Mouse (Mus musculus) right cerebral cortex, postnatal 14 days (tissue): ENCODE results near the gene Snai3.
A peak's percentile ranks its signal among the peaks of the same experiment; 100 is the strongest.

ENCODE experiments used
- DNase-seq: peaks from one replicate; pipeline ENCODE4 v3.0.0; 2022

The Snai3 gene

DNA sequence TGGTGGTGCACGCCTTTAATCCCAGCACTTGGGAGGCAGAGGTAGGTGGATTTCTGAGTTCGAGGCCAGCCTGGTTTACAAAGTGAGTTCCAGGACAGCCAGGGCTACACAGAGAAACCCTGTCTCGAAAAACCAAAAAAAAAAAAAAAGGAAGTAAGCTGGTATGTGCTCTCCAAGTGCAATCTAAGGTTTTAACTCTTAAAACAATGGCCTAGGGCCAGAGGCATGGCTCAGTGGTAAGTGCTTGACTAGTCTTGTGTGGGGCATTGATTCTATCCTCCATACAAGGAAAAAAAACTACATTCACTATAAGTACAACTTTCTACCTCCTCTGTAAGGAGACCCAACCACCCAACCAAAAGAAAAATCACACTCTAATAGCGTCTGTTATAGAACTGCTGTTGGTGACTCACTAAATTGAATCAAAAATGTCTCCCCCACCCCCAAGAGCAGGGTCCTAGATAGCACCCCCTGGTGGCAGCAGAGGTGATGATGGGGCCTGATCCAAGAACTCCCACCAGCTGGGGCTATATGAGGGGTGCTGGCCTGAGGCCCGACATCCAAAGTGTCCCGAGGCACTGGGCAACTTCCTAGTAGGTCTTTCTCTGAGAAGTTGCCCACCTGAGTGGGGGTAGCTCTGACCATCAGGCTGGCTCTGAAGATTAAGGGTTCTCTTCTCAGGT lies 1.2 kb downstream of the Snai3 start:
- DNase-seq: no peak

GRCm38 (mm10) chr8:122457171-122457570 lies 3.4 kb downstream of the Snai3 start:
- no peak for DNase-seq

GRCm38 (mm10) chr8:122454409-122454808 lies 6.1 kb downstream of the Snai3 start:
- no peak for DNase-seq

- DNase-seq: no peak
Measured at GRCm38 (mm10) chr8:122452154-122452553, 8.4 kb downstream of the Snai3 start.

- no peak for DNase-seq
Measured at GRCm38 (mm10) chr8:122451161-122451703, 9.3 kb downstream of the Snai3 start.

GRCm38 (mm10) chr8:122445203-122445602 lies 15.3 kb downstream of the Snai3 start:
- no peak for DNase-seq

DNA sequence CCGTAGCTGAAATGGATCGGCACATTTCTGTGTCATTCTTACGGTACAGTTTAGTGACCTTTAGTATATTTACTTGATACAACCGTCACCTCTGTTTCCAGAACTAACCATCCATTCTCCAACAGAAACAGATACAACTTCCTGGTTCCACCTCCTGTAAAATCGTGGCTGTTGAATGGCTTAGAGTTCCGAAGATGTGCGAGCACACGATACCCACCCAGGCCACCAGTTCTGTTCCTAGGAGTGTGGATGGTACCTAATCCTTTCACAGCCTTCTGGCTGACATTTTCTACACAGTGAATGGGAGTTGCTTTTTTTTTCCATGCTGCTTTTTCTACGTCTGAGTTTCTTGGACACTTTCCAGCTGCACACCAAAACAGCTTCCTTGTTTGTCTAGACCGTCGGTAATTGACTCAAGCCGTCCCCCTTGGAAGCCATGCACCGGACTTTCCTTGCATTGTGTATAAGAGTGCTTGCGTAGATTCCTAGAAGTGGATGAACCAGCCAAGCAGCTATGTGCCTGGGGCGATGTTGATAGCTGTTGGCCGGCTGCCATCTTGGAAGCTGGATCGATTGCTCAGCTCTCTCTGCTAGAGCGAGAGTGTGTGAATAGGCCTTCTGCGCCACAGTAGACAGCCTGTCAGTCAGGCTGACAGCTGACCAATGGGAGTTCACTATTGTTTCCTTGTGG lies 16.3 kb downstream of the Snai3 start:
- DNase-seq: peak; percentile 85

- DNase-seq: peak; percentile 99
Measured at GRCm38 (mm10) chr8:122443262-122444006, 17.1 kb downstream of the Snai3 start, which contains the start of gene Mvd. Gene Mvd (minus strand): TSS chr8:122443422.

DNA sequence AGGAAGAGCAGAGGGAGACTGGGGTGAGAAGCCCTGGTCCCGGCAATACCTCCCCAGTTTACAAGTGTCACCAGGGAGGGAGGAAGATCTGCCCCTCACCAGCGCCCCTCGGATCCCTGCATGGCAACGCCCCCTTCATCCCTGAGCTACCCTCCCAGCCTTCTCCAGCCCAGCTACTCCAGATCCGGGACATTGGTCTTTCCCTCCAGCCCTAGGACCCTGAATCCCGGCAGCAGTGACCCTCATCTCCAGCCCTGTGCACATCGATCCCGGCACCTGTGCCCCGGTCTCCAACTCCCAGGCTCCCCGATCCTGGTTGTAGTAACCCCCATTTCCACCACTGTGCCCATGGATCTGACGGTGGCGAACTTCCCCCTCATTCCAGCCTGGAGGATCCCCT lies 17.8 kb downstream of the Snai3 start:
- no peak for DNase-seq

DNA sequence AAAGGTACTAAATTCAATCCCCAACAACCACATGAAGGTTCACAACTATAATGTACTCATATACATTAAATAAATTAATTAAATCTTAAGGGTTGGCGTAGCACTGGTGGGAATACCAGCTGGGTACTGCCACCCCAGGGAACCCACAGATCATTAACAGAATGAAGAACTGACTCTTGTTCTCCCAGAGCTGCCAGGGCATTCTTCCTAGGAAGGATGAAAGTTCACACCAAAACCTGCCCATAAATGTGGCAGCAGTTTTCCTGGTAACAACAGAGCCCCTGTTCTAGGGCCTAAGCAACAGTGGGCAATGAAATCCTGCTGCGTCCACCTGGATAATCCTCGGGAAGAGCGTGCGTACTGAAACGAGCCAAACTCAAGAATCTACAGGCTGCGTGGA lies 18.2 kb downstream of the Snai3 start:
- DNase-seq: no peak

- no peak for DNase-seq
Measured at GRCm38 (mm10) chr8:122441326-122441725, 19.2 kb downstream of the Snai3 start.

DNA sequence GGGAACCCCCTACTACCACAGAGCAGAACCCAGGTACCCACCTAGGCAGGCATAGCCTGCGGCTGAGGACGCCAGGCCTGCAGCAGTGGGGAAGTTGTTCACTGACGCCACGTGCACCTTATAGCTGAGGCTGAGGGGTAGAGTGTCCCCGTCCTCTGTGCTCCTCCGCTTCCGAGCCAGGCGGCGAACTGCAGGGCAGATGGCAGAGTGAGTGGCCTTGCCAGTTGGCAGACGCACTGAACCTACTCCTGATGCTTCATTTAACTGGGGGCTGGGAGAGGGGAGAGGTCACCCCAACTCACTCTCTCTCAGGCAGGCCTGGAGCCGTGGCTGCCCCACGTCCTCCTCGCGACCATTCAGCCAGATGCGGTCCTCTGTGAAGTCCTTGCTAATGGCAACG lies 21.2 kb downstream of the Snai3 start:
- DNase-seq: no peak

- DNase-seq: no peak
Measured at GRCm38 (mm10) chr8:122437708-122438331, 22.7 kb downstream of the Snai3 start.

DNA sequence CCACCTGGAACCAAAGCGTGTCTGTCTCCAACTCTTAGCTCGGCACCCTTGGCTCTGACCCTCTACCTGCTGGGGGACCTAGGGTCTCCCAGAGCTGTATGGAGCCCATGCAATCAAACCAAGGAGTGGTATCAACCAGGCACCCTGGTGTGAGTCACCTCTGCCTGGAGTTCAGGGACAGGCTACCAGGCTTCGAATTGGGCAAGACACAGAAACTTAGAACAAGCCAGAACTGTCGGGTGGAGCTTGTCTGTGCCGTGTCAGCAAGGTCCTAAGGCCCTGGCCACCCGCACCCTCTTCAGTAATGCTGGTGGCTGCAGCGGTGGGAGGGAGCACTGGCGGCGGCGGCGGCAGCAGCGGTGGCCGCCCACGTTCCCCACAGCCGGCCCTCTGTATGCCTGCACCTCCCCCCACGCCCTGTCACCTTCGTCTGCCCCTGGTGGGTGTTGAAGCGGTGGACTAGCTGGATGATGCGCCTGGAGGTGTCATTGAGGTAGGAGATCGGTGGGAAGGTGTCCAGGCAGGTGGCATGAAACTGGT lies 23.9 kb downstream of the Snai3 start:
- no peak for DNase-seq

- no peak for DNase-seq
Measured at GRCm38 (mm10) chr8:122436146-122436545, 24.4 kb downstream of the Snai3 start.

DNA sequence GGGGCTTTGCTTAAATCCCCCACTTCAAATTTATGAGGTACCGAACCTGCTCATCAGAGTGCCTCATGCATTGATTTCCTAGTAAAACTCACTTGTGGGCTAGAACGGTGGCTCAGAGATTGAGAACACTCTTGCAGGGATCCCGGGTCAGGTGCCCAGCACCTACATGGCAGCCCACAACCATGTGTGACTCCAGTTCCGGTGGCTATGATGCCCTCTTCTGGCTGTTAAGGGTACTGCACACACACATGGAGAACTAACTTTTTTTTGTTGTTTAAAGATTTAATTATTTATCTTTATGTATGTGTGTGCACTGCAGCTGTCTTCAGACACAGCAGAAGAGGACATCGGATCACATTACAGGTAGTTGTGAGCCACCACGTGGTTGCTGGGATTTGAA lies 25.2 kb downstream of the Snai3 start:
- no peak for DNase-seq

GRCm38 (mm10) chr8:122433269-122433905 lies 27.1 kb downstream of the Snai3 start:
- no peak for DNase-seq

GRCm38 (mm10) chr8:122432443-122433268 lies 27.9 kb downstream of the Snai3 start, which contains the start of gene Cyba:
Gene Cyba (minus strand): TSS chr8:122432930.
- DNase-seq: no peak

- no peak for DNase-seq
Measured at GRCm38 (mm10) chr8:122431694-122432442, 28.7 kb downstream of the Snai3 start.

DNA sequence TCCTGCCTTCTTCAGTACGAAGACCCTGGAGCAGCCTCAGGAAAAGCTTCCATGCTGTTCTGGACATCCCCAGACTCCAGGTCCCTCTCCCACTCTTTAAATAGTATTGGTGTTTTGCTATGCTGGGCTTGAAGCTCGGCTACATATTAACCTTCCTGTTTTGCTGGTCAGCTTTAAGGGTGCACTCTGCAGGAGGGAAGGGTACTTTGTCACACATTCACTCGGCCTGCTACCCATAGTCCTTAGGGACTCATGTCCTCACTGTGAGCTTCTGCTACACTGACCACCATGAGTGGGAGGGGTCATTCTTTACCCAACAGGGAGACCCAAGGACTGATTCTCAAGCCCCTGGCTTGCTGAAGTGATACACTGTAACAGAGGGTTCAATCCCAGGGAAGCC lies 29.9 kb downstream of the Snai3 start:
- no peak for DNase-seq
